16 mouse cellular contexts compared by ENCODE assay signal in genomic region chr1:180368646-180369045, GRCm38 (mm10).
"Had no signal": no experiment of that assay in that cellular context is flagged by ENCODE, and none has a peak within 500 bp of the region (broad histone marks: within the 10 kb centered on the region; RNA-seq: fewer than 3 reads in every experiment).

No protein-coding gene starts in this region.

- H3K27me3 ChIP-seq: limb, embryonic 13.5 days; megakaryocyte, embryonic 14.5 days; midbrain, embryonic 15.5 days; neural tube, embryonic 12.5 days; stomach, embryonic 15.5 days had no signal

- H3K4me3 ChIP-seq: limb, embryonic 13.5 days; liver, embryonic 15.5 days; megakaryocyte, embryonic 14.5 days; midbrain, embryonic 15.5 days; neural tube, embryonic 12.5 days; stomach, embryonic 15.5 days had no signal

- H3K27ac ChIP-seq: limb, embryonic 13.5 days; liver, embryonic 15.5 days; macrophage; midbrain, embryonic 15.5 days; neural tube, embryonic 12.5 days; stomach, embryonic 15.5 days had no signal

- H3K9me3 ChIP-seq: limb, embryonic 13.5 days; liver, embryonic 15.5 days; megakaryocyte, embryonic 14.5 days; midbrain, embryonic 15.5 days; neural tube, embryonic 12.5 days; stomach, embryonic 15.5 days had no signal

- ATAC-seq: lung, postnatal 0 days; midbrain, embryonic 15.5 days had no signal

- DNase-seq: kidney, adult 11 months; kidney, adult 9 months; kidney, postnatal 10 days; lung, adult 2 months; right cerebral cortex, postnatal 14 days; thymus, postnatal 4 days had no signal

- H3K36me3 ChIP-seq: limb, embryonic 13.5 days; liver, embryonic 15.5 days; midbrain, embryonic 15.5 days; neural tube, embryonic 12.5 days; stomach, embryonic 15.5 days had no signal

- H3K9ac ChIP-seq: limb, embryonic 13.5 days; liver, embryonic 15.5 days; midbrain, embryonic 15.5 days; neural tube, embryonic 12.5 days; stomach, embryonic 15.5 days had no signal

- H3K4me2 ChIP-seq: limb, embryonic 13.5 days; liver, embryonic 11.5 days; liver, embryonic 15.5 days; midbrain, embryonic 11.5 days; midbrain, embryonic 15.5 days; neural tube, embryonic 12.5 days; stomach, embryonic 15.5 days had no signal
